Mouse (Mus musculus): Measurements from ENCODE around the gene Gm17455. TPM values are rescaled to one million over a fixed set of nuclear protein-coding genes. Genes with fewer than 3 reads are reported as not detected.

Gm17455 gene
- polyA plus RNA-seq, 1 experiment, result not detected

DNA sequence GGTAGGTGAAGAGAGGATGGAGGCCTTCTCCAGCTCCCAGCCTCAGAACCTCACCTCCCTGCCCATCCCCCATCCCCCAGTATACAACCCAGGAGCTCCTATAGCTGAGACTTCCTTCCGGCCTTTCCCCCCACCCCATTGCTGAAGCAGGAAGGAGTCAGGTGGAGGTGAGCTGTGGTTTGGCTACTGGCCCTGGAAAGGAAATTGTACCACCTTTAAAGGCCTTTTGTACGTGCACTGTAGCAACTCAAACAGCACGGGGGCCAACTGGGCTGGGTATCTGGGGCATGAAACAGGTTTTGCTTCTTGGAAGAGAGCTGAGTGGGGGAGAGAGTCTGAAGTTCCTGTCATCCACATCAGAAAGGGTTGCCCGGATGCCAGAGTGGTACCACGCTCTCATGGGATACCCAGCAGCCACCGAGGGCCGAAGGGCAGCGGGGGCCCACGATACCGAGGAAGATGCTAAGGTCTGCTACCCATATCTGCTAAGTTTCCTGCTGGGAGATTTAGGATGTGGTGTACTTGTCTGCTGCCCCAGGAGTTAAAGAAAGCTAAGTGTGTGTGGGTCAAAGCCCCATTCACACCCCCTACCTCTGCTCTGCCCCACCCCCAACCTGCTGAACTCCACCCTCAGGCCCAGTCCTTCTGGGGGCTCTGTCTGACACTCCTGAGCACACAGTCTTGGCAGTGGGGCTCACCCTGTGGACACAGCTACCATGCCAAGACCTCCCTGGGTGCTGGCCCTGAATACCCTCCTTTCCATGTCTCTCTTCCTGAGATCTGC, 18.2 kb upstream of the Gm17455 start:
- no peak for TF ChIP-seq CTCF (IDR thresholded peaks at IDR 0.05; ENCODE audit: insufficient read depth, low read depth, low read length)
- Histone ChIP-seq H3K4me3 (ENCODE audit: insufficient read depth, low read depth, low read length) (no peak overlapping the region), H3K4me1 (ENCODE audit: control insufficient read depth, insufficient read depth, low read length) (no peaks in the 10 kb centered on the region; the same call in 1 of the 2 replicates), H3K27ac (ENCODE audit: insufficient read depth, low read depth, low read length) (no peak overlapping the region)
- WGBS, result 78% methylated on average over 10 of the region's 10 CpGs

DNA sequence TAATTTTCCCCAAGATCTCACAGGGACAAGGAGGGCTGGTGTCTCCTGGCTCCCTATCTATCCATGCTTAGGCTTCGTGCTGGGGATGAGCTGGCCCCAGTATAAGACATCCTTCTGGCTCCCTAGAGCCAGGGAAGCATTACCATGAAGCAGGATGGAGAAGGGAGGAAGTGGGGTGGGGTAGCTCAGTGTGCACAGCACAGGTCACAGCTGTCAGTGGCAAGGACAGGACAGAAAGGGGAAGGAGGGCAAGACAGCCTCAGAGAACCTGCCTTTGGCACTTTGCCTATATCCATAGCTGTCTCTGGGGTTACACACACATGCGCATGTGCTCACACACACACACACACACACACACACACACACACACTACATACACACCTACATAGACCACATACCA, 11.2 kb upstream of the Gm17455 start:
- TF ChIP-seq CTCF (IDR thresholded peaks at IDR 0.05; ENCODE audit: insufficient read depth, low read depth, low read length), result no peak
- no peak for TF ChIP-seq POLR2A (IDR thresholded peaks at IDR 0.05; ENCODE audit: insufficient read depth, low read depth, low read length)
- WGBS, result 94% methylated on average over 2 of the region's 2 CpGs
- Histone ChIP-seq H3K4me3 (ENCODE audit: insufficient read depth, low read depth, low read length) (no peak overlapping the region), H3K4me1 (ENCODE audit: control insufficient read depth, insufficient read depth, low read length) (0 out of 2 replicates have a peak, but pooled peaks cover 4% of the 10 kb centered on the region), H3K27ac (ENCODE audit: insufficient read depth, low read depth, low read length) (no peak overlapping the region)

DNA sequence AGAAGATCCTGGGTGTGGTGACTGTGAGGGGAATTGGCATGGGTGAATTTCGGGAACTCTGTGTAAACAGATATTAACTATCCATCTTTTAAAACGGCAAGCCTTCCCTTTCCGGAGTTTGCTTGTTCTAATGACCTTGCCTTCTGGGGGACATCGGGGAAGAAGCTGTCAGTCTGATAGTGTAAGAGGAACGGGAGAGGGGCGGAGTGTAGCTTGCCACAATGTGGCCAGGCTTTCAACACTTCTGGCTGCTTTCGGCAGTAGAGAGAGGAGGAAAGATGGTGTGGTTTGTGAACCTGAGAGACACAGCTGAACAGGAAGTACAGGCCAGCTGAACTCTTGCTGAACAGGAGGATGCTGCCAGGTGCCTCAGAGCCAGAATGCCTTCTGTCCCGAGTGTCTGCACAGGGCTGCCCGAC, 10.1 kb upstream of the Gm17455 start:
- no peak overlapping the region for H3K4me3 ChIP-seq (ENCODE audit: insufficient read depth, low read depth, low read length)
- H3K4me1 ChIP-seq (ENCODE audit: control insufficient read depth, insufficient read depth, low read length), result 0 out of 2 replicates have a peak, but pooled peaks cover 4% of the 10 kb centered on the region
- TF ChIP-seq POLR2A (IDR thresholded peaks at IDR 0.05; ENCODE audit: insufficient read depth, low read depth, low read length) (no peak), CTCF (IDR thresholded peaks at IDR 0.05; ENCODE audit: insufficient read depth, low read depth, low read length) (no peak)
- WGBS, result 55% methylated on average over 9 of the region's 9 CpGs
- no peak overlapping the region for H3K27ac ChIP-seq (ENCODE audit: insufficient read depth, low read depth, low read length)

DNA sequence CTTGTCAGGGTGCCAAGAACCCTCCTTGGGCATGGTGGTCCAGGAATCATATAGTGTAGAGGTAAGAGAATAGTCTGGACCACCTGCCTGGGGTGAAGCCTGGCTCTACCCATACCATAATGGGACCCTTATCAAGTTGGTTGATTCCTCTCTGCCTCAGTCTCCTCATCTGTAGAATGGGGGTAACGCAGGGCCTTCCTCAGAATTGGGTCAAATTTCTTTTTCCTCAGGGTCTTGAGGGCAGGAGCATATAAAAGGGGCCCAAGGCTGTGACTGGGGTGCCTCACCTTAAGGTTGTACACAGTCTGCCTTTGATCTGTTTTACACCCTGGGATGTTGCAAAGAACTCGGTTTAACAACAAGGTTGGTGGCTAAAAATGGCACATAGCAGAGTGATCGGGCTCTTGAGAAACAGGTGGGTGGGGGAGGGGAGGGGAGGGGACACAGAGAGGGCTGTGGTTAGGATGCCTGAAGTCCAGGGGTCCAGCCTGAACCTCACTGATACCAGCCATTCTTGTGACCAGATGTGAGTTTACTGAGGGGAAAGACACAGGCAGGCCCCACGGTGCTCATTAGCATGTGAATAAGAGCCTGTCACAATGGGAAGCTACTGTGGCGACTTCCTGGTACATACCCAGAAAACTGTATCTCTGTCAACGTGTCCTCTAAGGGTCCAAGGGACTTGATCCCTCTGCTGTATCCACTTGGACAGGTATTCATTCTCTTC, 9.2 kb upstream of the Gm17455 start:
- H3K4me3 ChIP-seq (ENCODE audit: insufficient read depth, low read depth, low read length), result no peak overlapping the region
- TF ChIP-seq CTCF (IDR thresholded peaks at IDR 0.05; ENCODE audit: insufficient read depth, low read depth, low read length) (no peak), POLR2A (IDR thresholded peaks at IDR 0.05; ENCODE audit: insufficient read depth, low read depth, low read length) (no peak)
- WGBS, result 50% methylated on average over 6 of the region's 6 CpGs
- 0 out of 2 replicates have a peak, but pooled peaks cover 4% of the 10 kb centered on the region for H3K4me1 ChIP-seq (ENCODE audit: control insufficient read depth, insufficient read depth, low read length)
- no peak overlapping the region for H3K27ac ChIP-seq (ENCODE audit: insufficient read depth, low read depth, low read length)

DNA sequence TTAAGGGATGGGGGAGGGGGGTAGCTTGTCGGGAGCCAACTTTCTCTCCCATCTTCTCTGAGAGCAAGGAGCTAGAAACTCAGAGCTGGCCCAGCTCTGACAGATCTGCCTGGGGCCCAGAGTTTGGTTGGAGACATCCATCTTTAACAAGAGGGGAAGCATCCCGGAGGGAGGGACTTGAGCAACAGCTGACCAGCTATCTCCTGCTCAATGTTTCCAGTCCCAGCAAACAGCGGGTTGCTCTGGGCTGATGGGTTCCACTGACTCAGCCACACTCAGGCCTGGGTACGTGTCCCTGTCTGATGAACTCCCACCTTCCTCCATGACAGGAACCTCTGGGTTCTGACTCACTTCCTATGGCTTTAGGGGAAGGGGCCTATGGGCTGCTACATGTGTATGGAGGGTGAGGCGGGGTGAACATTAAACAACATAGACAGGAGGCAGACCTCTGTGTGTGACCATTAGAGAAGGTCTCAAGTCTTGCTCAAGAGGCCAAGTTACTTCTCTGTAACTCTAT, 8.6 kb upstream of the Gm17455 start:
- TF ChIP-seq CTCF (IDR thresholded peaks at IDR 0.05; ENCODE audit: insufficient read depth, low read depth, low read length), result no peak
- H3K4me1 ChIP-seq (ENCODE audit: control insufficient read depth, insufficient read depth, low read length), result 0 out of 2 replicates have a peak, but pooled peaks cover 4% of the 10 kb centered on the region
- 75% methylated on average over 5 of the region's 5 CpGs for WGBS
- no peak overlapping the region for H3K27ac ChIP-seq (ENCODE audit: insufficient read depth, low read depth, low read length)
- no peak overlapping the region for H3K4me3 ChIP-seq (ENCODE audit: insufficient read depth, low read depth, low read length)

DNA sequence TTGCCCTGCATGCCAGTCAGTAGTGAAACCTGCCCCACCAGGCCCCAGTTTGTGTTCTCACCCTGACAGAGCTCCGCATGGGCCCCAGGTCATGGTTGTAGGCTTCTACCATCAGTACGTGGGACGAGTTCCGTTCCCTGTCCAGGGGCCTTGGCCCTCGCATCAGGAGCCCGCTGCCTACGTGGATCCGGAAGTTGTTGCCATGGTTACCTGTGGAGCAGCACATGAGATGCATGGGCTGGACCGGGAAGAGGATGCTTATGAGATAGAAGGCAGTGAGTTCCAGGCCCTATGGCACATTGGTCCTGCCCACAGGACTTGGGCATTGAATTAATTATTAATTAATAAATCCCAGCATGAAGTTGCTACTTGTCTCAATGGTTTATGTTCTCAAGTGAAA, 7.9 kb upstream of the Gm17455 start:
- TF ChIP-seq POLR2A (IDR thresholded peaks at IDR 0.05; ENCODE audit: insufficient read depth, low read depth, low read length), result no peak
- TF ChIP-seq CTCF (IDR thresholded peaks at IDR 0.05; ENCODE audit: insufficient read depth, low read depth, low read length), result no peak
- Histone ChIP-seq H3K4me1 (ENCODE audit: control insufficient read depth, insufficient read depth, low read length) (0 out of 2 replicates have a peak, but pooled peaks cover 4% of the 10 kb centered on the region), H3K4me3 (ENCODE audit: insufficient read depth, low read depth, low read length) (no peak overlapping the region), H3K27ac (ENCODE audit: insufficient read depth, low read depth, low read length) (no peak overlapping the region)
- WGBS, result 87% methylated on average over 9 of the region's 9 CpGs

DNA sequence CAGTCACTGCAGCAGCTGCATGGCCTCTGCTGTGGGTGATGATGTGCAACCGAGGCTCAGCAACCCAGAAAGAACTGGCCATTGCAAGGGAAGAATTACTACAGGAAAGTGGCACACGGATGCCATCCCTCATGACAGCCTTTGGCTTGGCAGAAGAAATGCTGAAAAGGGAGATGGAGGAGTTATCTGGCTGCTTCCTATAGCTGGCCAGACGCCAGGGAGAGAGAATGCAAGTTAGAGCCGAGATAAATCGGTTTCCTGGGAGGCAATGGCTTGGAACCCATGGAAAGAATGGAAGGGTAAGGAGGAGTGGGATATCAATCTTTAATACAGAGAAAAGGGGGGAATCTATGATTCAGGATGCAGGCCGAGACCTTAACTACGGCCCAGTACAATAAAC, 4.6 kb upstream of the Gm17455 start:
- TF ChIP-seq CTCF (IDR thresholded peaks at IDR 0.05; ENCODE audit: insufficient read depth, low read depth, low read length), result no peak
- TF ChIP-seq POLR2A (IDR thresholded peaks at IDR 0.05; ENCODE audit: insufficient read depth, low read depth, low read length), result no peak
- no peaks in the 10 kb centered on the region for H3K4me1 ChIP-seq (ENCODE audit: control insufficient read depth, insufficient read depth, low read length)

DNA sequence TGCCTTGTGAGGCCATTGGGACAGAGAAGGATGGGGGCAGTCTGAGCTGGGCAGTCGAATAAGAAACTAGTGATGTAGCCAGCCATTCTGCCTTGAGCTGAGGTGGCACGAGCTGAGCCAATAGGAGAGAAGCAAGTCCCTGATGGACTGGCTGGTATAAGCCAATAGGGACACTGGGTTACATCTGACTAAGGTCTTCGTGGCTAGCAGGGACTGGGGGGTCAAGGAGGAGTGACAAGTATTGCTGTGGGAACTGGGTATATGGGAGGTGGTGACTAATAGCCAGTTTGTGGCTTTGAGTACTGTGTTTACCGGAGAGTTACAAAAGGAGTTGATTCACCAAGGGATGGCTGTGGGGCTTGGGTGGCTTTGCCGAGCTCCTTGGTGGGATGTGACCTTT, 3.9 kb upstream of the Gm17455 start:
- WGBS, result 74% methylated on average over 5 of the region's 5 CpGs
- TF ChIP-seq POLR2A (IDR thresholded peaks at IDR 0.05; ENCODE audit: insufficient read depth, low read depth, low read length) (no peak), CTCF (IDR thresholded peaks at IDR 0.05; ENCODE audit: insufficient read depth, low read depth, low read length) (no peak)
- Histone ChIP-seq H3K27ac (ENCODE audit: insufficient read depth, low read depth, low read length) (no peak overlapping the region), H3K4me3 (ENCODE audit: insufficient read depth, low read depth, low read length) (no peak overlapping the region), H3K4me1 (ENCODE audit: control insufficient read depth, insufficient read depth, low read length) (0 out of 2 replicates have a peak, but pooled peaks cover 5% of the 10 kb centered on the region)

More for the DNA sequence above, 4.6 kb upstream of the Gm17455 start:
- H3K27ac ChIP-seq (ENCODE audit: insufficient read depth, low read depth, low read length), result no peak overlapping the region
- 81% methylated on average over 7 of the region's 7 CpGs for WGBS
- no peak overlapping the region for H3K4me3 ChIP-seq (ENCODE audit: insufficient read depth, low read depth, low read length)
